Mouse (Mus musculus) frontal cortex, adult 2 months (tissue): ENCODE data around the gene Vrtn. TPM values are rescaled to one million over a fixed set of nuclear protein-coding genes. Genes with fewer than 3 reads are reported as not detected.

ENCODE experiments used
- DNase-seq, 2 experiments: peaks; one replicate each; pipeline ENCODE4 v3.0.0; 2022; ENCODE audit warnings: low spot score in 1 of 2; ENCODE audit errors: extremely low spot score in 1 of 2
- polyA plus RNA-seq: library from polyadenylated mRNA; depleted of rRNA; stranded (reverse); fragments of >200 nt; gene quantifications from 2 replicates; pipeline ENCODE4 v1.2.3, GENCODE M21; 2012; rRNA removed

The Vrtn gene
- polyA plus RNA-seq, 1 experiment = not detected

DNA sequence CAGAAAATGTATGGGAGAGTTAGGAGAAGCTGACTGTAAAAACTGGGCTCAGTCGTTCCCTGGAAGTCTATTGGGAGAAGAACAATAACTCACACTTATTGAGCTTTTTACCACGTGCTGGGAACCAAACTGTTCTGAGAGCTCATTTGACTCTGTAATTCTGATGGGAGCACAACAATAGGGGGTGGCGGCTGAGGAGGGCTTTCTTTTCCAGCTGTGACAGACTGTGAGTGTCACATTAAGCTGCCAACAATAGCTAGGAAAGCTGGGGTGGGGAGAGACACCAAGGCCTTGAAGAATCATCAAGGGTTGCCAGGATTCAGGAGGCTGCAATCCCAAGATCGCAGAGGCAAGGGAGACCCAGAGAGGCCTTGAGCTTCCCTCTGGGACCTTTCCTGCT, 45.4 kb downstream of the Vrtn start:
- DNase-seq = peak in 1 of 2 experiments; percentile 27

DNA sequence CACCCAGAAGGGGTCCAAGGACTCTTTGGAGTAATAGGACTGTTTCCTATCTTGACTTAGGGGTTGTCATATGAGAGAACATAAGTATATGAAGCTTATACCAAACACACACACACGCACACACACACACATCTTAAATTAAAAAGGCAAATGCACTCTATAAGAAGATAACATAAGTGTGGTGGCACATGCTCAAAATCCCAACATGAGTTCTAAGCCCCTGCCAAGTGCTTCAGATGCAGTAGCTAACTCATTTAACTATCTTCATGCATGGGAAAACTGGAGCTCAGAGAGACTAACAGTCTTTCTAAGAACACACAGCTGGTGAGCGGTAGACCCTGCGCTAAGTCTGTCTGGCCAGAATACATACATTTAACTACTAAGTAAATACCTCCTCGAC, 46.7 kb downstream of the Vrtn start:
- no peak for DNase-seq

DNA sequence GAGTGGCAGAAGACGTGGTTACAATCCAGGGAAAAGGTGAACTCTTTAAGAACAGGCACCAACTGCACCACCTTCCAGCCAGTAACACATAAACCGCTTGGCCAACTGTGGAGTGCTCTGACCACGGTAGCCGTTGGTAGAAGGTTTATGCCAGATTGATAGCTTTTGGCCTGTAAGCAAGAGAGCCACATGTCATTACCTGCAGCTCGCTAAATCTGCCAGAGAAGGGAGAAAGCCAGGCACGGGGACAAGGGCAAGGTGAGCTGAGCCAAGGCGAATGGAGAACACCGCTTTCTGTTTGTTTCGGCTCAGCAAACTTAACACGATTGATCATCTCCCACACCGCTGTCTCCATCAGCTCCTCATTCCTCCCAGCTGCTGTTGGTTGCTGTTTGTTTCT, 48.2 kb downstream of the Vrtn start:
- DNase-seq = no peak

DNA sequence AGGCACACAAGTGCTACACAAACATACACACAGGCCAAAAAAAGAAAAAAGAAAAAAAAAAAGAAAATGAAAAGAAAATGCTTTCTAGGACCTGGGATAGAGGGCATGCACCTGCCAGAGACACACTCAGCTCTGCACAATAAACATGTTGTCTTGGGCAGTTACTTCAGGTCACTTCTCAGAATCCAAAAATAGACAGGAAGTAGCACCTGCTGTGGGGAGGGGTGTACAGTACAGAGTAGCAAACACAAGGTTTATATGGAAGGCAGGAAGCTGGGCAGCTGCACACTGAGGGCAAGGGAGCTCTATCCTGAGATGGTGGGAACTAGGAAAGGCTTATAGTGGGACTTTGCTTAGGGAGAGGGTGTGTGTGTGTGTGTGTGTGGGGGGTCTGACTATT, 50.5 kb downstream of the Vrtn start:
- DNase-seq = no peak

DNA sequence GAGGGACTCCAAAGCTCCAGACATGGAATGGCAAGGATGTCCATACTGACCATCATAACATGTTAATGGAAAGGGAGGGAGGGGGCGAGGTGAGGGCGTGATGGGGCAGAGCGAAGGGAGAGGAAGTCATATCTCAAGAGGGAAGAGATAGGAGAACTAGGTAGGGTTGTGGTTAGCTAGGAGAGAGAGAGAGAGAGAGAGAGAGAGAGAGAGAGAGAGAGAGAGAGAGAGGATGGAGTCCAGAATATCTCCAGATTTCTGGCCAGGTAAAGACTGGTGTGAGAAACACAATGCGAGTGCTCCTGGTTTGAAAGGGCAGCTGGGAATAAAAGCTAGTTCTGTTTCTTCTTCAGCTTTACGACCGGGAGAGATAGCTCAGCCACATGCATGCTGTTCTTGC, 51.3 kb downstream of the Vrtn start:
- no peak for DNase-seq

DNA sequence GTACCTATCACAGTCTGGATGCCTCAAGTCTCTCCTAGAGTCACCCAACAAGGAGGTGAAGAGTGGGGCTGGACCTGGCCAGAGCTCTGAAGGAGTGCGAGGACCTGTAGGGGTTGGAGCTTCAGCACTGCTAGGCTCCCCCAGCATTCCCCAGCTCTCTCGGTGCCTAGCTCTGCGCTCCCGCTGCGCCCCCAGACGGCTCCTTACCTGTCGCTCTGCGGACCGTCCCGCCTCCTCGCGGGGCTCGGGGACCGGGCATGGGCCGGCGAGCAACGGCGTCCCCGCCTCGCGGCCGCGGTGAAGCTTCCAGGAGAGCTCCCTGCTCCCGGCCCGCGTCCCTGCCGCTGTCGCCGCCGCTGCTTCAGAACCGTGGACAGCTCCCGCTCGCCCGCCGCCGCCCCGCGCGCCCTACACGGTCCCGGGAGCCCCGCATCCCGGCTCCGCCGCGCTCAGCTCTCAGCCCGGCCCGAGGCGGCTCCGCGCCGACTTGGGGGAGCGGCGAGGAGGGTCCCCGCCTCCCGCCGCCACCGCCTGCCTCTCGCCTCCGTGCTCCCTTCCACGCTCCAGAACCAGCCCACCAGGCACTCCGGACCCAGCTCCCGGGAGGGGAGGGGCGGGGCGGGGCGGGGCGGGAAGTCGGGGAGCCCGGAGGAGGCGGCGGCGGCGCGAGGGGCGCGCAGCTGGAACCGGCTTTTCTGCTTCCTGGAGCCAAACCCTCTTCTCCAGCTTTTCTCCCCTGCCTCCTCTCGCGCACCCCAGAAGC, 57.7 kb downstream of the Vrtn start, which contains the start of gene Syndig1l:
TSS of gene Syndig1l (minus strand) at position 513 of the 763 bp plus-strand sequence.
- peak in 1 of 2 experiments; percentile 45 for DNase-seq

Other genes with a start within 250 kb of the Vrtn start
- 19.2 and 21.3 TPM in 2 replicates for gene Entpd5, start 232.0 kb upstream of the Vrtn start, polyA plus RNA-seq
- gene Bbof1, start 231.9 kb upstream of the Vrtn start, polyA plus RNA-seq = 7.2 and 8.5 TPM in 2 replicates
- 15.1 and 18.3 TPM in 2 replicates for gene Rnf113a2, start 223.8 kb upstream of the Vrtn start, polyA plus RNA-seq
- 49.0 and 56.4 TPM in 2 replicates for gene Aldh6a1, start 190.0 kb upstream of the Vrtn start, polyA plus RNA-seq
- 37.1 and 40.9 TPM in 2 replicates for gene Lin52, start 189.6 kb upstream of the Vrtn start, polyA plus RNA-seq
- 0.27 and 0.28 TPM in 2 replicates for gene Vsx2, start 71.3 kb upstream of the Vrtn start, polyA plus RNA-seq
- 26.5 and 28.5 TPM in 2 replicates for gene Abcd4, start 23.6 kb upstream of the Vrtn start, polyA plus RNA-seq
- 16.3 and 23.8 TPM in 2 replicates for gene Syndig1l, start 57.8 kb downstream of the Vrtn start, polyA plus RNA-seq
- gene Npc2, start 132.1 kb downstream of the Vrtn start, polyA plus RNA-seq = 40.0 and 45.9 TPM in 2 replicates
- 87.2 and 90.7 TPM in 2 replicates for gene Isca2, start 132.2 kb downstream of the Vrtn start, polyA plus RNA-seq
- gene Ltbp2, start 235.5 kb downstream of the Vrtn start, polyA plus RNA-seq = 2.3 and 3.8 TPM in 2 replicates